Mouse (Mus musculus) 3134 (cell line): ENCODE data around the gene Sf3b6.
"Not testable (repeated sequence)": the region's sequence is repeated elsewhere in the genome, so short reads cannot be mapped to it uniquely, and the experiment has no call there.

Experiments used
- DNase-seq: peaks from one replicate; pipeline ENCODE4 v3.0.0-alpha.2; 2011; ENCODE audit warnings: low spot score; ENCODE audit not compliant: insufficient read length; ENCODE audit errors: extremely low read depth

Gene Sf3b6

DNA sequence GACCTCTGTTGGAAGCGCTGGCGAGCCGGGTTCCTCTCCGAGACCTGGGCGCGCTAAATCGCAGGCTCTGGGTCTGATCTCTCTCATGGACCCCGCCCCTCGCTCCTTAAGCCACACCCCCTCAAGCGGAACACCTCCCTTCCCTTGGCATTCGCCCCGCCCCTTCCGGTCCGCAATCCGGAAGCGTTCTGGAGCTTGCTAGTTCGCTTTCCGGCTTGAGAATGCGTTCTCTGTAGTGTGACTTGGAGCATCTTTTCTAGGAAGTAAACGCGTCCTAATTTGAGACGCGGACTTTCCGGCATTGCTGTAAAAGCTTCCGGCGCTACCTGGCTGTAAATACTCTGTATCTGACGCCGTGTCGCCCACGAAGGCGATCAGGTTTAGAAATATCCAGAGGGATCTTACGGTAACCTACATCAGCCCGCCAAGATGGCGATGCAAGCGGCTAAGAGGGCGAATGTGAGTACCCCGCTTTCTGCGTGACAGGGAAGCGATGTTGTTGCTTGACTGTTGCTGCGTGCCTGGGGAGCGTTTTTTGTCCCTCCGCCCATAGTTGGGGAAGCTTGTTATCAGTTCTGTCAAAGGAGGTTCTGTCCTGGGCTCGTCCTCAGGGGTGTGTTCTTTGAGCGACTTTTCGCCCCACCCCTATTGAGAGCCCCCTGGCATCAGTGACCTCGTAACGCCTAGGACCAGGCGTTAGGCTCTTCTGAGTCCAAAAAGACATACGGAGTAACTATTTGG lies at the start of gene Sf3b6:
TSS of gene Sf3b6 (plus strand) at position 184 of the 741 bp plus-strand sequence.
- peak; percentile 94 for DNase-seq

DNA sequence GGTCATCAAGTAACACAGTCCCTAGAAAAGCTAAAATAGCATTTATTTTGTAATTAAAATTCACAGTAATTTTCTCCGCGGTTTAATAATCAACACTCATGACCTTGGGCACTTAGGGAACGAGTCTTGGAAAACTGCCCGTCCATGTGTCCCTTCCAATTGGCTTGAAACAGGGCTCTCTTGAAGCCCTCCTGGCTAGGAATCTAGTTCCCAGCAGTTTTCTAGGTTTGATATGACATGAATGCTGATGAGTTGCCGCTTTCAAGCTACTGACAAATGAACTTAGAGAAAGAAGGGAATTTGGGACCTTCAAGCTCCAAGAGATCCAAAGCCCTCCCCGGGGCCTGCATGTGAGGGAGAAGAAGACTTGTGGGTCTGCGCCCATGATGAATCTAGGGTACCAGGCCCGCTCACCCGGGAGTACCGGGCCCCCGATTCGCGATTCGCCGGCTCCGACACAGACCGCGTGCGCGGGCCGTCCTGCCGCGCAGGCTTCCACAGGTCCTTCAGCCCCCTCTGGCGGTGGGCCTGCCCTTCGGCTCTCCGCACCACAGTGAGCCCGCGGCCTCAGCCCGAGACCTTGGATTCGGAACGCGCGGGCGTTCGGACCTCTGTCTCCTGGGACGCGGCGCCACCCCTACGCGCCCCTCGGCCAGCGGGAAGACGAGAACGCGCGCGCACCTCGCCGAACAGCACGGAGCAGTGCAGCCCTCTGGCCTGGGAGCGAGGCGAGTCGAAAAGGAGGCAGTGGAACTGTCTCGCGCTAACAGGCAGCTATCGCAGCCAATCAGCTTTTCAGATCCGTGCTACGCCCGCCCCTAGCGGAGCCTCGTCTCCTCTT lies 48.6 kb upstream of the Sf3b6 start, which contains the start of the genes Pfn4 and Fam228b:
TSS of gene Pfn4 (plus strand) at position 531 of the 841 bp plus-strand sequence.
TSS of gene Fam228b (minus strand) at position 776 of the 841 bp plus-strand sequence.
- DNase-seq, result peak; percentile 85

DNA sequence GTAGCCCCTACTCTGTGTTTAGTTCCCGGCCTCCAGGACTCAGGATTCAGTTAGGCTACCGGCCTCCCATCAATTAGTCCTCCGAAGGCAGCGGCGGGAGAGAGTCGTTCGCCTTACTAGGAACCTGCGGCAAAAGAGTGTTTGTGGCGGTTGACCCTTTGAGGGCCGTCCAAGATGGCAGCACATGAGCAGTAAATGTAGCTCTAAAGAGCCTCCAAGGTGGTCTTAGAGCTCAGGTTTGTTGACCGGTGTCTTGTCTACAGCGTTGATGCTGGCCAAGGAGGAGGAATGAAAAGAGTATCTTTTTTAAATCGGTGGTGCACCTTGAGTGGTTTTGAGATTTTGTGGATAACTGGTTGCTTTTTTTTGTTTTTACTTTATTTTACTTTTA lies 48.0 kb upstream of the Sf3b6 start:
- DNase-seq, result no peak

DNA sequence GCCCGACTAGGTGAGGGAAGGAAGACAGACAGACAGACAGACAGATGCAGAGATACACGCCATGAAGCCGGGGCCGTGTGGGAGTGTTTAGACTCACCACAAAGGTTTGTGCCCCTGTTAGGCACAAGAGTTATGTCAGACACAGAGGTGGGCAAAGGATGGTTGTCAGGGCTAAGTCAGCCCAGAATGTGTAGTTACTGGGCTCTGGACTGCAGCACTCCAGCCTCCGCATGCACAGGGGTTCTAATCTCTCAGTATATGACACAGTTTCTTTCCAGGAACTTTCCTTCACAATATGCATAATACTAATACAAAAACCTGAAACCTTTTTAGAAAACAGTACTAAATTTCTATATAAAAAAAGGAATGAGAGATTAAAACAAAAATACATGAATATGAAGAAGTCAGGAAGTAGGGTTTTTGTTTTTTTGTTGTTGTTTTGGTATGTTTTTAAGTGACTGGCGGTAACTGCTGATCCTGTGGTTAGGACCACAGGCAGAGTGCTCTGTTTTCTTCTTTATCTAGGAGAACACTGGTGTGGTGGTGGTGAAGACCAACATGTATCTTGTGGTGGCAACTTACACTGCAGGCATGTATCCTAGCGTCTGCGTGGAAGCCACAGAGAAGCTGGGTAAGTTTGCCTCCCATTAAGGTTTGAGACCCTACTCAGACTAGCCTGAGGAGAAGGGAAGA lies 42.3 kb upstream of the Sf3b6 start:
- DNase-seq, result no peak

DNA sequence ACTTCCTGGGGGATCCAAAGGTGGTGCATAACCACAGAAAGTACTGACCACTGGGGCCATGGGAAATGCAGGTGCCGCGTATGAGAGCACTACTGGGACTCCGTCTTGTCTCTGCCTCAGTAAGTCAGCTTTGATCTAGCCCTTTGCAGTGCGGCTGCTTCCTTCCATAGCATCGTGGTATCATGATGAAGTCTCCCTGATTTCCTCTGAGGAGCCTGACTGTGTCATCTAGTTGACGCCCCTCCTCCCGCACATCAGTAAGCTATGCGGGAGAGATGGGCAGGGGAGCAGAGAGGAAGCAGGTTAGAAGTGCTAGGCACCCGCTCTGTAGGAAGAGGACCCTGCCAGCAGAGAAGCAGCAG lies 41.8 kb upstream of the Sf3b6 start:
- no peak for DNase-seq

DNA sequence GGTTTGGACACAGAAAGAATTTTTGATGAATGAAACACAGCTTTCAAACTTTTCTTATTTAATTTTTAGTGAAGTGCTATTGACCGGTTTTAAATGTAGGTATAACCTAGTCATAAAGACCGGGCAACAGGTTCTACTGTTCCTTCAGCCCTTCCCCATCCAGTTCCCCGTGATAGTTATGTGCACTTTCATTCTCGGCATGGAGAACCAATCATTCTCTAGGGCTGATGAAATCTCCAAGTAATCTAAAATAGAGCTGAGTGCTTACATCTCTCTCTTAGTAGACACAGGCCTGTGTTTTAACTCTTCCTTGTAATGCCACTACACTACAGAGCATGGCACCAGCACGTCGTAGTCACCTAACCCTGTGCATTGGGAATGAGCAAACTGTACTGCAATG lies 39.6 kb upstream of the Sf3b6 start:
- DNase-seq, result no peak

DNA sequence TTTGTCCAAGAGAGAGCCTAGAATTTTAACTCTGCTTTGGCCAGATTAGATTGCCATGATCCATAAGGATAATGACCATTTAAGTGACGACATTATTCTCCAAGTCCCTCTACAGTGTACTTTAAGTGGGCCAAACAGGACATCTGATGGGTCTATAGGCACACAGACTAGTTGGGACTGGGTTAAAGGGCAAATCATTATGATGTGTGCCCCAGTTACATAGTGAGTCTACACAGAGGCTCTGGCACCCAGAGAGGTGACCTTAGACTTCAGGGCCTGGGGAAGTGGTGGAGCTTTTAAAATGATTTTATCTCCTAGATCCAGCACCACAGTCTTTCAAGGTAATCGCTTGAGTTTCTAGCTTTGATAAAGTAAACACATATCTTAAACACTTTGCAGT lies 37.1 kb upstream of the Sf3b6 start:
- no peak for DNase-seq

DNA sequence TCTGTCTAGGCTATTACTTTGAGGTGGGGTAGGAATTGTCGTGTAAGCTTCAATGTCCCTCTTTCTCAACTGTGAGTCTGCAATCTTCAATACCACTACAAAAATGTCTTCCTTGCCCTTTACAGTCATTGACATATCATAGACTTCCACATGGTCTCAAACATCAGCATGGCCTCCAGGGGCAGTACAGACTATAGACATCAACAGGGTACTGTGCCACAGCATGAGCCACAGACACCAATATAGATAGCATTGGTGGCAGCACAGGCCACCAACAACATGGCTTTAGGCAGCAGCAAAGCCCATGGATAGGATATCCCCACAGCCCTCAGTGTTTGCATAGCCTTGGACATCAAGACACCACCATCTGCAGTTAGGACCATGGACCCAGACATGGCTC lies 36.1 kb upstream of the Sf3b6 start:
- DNase-seq, result no peak

DNA sequence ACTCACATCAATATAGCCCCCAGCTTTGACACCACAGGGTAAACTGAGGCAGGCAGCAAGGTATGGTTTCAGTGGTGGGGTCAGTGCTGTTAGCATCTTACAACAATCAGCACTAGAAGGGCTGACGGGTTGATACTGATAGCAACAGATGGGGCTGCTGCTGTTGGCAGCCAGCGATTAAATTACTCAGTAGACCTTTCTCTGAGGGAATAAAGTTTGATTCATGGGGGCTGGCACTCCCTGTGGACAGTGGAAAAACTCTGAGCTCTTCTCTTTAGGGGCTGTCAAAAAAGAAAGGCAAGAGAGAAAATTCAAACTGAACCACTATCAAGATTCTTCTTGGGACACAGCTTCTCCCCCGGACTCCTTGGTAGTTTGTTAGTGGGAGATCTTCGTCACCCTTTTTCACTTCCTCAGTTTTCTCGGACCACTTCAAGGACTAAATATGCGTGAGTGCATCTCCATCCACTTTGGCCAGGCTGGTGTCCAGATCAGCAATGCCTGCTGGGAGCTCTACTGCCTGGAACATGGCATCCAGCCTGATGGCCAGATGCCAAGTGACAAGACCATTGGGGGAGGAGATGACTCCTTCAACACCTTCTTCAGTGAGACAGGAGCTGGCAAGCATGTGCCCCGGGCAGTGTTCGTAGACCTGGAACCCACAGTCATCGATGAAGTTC lies 35.5 kb upstream of the Sf3b6 start:
- not testable (repeated sequence) for DNase-seq

DNA sequence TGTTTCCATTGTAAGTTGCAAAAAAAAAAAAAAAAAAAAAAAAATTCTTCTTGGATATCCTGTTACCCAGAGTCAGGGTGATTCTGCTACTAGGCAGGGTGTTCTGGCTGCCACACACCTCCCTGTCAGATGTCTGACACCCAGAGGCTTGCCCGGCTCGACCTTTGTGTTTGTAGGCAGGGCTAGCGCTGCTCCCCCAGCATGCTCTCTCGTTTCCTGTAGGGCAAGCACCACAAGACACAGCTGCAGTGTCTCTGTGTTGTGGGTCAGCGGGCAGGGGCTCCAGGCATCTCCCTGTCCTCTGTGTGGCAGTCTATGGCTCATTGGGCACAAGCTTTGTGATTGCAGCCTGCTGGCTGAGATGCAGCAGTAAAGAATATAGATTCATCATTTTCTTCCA lies 33.7 kb upstream of the Sf3b6 start:
- no peak for DNase-seq

DNA sequence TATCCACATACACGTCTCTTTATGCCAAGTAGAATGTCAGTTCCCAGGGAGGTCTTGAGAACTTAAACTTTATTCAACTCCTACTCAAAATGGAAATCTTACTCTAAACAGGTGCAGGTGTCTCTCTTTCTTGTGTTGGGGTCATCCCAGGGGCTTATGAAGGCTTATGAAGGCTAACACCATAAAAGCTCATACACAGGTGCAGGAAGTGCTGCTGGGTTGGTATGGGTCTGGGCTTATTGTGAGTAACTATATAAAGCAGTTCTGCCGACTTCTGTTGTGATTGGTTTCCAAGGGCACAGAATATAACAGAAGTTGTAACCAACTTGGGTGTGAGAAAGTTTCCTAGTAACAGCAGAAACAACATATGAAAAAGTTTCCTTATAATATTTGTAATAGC lies 32.9 kb upstream of the Sf3b6 start:
- DNase-seq, result no peak

DNA sequence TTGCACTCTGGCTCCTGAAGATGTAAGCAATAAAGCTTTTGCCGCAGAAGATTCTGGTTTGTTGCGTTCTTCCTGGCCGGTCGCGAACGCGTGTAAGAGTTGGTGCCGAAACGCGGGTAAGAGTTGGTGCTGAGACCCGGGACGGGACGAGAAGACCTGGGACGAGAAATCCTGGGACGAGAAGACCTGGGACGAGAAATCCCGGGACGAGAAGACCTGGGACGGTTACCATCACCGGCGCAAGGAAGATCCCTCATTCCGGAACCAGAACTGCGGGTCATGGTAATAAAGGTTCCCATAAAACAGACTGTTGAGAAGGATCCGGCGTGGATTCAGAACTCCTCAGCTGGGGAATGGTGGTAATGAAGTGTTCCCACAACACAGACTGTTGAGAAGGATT lies 29.2 kb upstream of the Sf3b6 start:
- DNase-seq, result not testable (repeated sequence)

DNA sequence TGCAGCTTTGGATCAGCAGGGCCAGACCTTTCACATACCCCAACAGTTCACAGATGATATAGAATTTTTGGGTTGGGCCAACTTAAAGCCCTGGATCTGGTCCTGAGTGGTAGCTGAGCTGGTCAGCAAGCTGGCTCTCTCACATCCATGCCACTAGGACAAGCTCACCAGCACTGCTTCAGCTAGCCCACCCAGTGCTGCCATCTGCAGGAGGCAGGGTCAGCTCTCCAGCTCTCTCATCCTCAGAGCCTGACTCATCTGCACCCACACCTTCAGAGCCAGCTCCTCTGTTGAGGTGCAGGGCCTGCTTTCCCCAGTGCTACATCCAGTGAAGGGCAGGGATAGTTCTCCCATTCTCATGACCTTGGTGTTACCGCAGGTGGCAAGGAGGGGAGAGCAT lies 23.6 kb upstream of the Sf3b6 start:
- peak; percentile 8 for DNase-seq

DNA sequence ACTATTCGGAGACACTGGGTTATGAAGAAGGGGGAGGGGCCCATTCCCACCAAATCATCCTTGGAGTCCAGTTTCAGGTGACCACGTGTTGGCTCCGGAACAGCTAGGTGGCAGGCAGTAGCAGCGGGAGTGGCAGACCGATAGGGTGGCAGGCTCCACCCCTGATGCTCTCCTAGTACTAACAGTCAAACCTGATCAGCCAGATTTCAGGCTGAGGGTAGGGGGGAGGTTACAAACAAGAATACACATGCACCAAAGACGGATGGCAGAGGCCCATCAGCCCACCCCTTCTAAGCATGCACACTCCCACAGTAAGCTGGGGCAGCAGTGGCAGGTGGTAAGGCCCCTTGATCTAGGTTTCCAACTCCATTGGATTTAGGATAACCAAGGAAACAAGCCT lies 19.9 kb upstream of the Sf3b6 start:
- DNase-seq, result not testable (repeated sequence)

DNA sequence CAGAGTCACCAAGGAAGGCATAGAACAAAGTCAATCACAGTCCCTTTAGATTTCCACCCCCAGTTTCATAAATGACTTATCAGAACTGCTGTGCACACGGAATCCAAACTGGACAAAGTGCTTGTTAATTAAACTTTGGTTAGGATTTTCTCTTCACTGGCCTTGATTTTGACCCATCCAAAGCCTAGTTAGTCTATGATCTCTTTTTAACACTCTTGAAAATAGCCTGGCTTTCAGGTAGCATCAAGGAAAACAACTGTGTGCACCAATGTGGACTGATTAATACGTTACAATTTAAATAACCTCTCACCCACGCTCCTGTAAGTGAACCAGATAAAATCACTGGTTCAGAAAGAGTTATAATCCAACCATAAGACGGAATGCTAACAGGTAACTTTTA lies 6.3 kb upstream of the Sf3b6 start:
- no peak for DNase-seq

DNA sequence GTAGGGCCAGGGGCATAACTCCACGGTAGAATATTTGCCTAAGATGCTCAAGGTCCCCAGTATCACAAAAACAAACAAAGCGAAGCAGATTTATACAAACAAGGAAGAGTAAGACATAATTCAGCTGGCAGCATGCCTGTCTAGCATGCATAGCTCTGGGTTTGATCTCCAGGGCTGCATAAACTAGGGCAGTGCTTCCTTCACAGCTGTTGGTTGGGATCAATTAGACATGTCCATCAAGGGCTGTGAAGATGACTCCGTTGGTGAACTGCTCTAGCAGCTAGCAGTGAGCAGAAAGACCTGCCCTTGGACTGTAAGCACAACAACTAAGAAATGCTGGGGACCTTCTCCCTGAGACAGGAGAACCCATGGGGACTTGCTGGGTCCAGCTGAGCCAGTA lies 5.6 kb upstream of the Sf3b6 start:
- DNase-seq, result no peak

DNA sequence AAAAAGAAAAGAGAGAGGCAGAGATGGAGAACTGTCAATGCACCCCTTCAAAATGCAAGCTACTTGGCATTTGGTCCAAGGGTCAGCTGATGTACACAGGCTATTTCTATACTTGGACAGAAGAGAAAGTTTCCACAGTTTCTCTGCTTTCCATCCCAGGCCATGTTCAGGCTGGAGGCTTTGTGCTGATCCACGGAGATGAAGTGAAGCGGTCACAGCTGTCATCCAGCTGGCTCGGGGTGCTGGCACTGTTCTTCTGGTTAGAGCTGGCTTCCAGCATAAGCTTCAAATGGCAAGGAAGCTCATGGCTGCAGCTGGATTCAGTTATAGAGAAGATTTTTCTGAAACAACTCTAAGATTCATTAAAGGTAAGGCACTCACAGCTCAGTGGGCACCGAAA lies 3.7 kb upstream of the Sf3b6 start:
- DNase-seq, result no peak

DNA sequence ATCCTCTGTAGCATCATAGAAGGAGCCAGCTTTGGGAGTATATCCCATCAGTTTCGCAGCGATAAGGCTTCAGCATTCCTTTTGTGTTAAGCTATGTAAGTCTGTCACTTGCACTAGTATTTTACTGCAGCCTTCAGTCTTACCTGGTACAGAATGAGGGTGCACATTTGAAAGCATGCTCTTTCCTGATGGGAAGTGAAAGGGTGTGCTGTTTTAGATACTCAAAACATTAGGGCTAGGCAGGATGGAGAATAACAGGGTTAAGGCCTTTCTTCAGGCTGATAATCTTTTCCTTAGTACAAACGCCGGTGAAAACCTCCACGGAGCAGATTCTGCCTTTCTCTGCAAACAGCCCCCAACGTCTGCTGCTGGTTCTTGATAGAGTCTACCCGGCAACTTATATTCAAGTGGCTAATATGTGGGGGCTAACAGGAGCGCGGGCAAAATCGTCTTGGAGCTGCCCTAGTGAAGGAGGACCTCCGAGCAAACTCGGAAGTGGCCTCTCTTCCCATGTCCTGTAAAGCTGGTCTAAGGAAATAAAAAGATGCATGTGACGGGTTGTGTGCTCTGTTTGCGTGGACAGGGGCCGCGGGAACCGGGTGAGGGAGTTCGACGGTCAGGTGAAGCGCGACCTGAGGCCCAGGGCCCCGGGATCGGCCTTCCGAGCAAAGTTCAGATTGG lies 524 bp upstream of the Sf3b6 start:
- no peak for DNase-seq

DNA sequence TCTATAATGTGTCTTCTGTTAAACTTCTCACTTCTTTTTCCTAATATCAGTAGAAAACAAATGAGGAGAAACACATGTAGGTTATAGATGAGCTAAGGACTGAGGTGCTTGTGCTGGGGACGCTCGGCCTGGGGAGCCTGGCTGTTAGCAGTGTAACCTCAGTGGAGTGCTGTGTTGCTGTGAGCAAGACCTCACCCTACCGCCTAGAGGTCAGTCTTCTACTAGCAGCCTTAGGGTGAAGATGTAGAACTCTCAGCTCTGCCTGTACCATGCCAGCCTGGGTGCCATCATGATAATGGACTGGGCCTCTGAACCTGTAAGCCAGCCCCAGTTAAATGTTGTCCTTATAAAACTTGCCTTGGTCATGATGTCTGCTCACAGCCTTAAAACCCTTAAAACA lies 9.9 kb downstream of the Sf3b6 start:
- DNase-seq, result no peak

DNA sequence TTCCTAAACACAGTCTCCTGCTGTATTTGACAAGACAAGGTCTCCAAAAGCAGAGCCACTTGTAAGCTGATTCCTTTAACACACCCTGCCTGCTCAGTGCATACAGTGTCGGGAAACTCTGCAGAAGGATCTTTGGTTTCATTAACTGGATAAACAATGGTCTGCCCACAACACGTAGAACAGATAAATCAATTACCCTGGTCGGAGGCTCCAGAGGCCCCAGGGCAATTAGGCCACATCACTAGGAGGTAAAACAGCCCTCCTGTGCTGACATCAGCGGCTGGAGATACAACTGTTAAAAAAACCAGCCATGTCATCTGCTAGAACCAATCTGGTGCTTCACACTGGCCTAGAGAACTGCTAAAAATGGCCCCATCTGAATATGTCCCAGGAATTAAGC lies 19.6 kb downstream of the Sf3b6 start:
- no peak for DNase-seq
